Mouse (Mus musculus): Measurements from ENCODE around the gene Tmem39a. TPM values are rescaled to one million over a fixed set of nuclear protein-coding genes. Genes with fewer than 3 reads are reported as not detected.

The Tmem39a gene
- polyA plus RNA-seq, 1 experiment from 2014 or later: 29.3 TPM

DNA sequence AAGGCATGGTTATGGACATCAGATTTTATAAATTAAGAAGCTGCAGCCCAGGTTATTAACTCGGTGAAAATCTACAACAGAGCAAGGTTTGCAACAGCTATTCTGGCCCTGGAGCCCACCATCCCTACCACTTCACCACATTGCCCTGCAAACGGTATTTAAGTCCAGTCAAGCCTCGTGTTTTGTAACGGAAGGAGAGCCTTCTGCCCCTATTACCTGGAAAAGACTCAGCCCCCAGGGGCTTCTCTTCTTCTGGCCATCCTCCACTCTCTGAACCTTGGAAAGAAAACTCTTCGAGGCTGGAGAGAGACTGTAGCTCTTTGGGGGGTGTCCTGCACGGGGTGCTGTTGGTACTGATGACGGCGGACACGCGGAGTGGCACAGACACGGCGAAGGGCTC lies 50.2 kb downstream of the Tmem39a start:
- WGBS: 76% methylated on average over 12 of the region's 12 CpGs
- Histone ChIP-seq H3K36me3 (ENCODE audit: control insufficient read depth, insufficient read depth) (peaks cover 14% of the 10 kb centered on the region; the same call in 1 of the 2 replicates), H3K27me3 (replicated peaks; ENCODE audit: control insufficient read depth, insufficient read depth, low read length) (no peaks in the 10 kb centered on the region), H3K4me3 (ENCODE audit: low read depth, low read length) (no peak overlapping the region), H3K9ac (ENCODE audit: low read depth, low read length) (no peak overlapping the region), H3K27ac (ENCODE audit: low read depth, low read length) (no peak overlapping the region), H3K4me2 (replicated peaks; ENCODE audit: low read depth) (no peak overlapping the region), H3K9me3 (ENCODE audit: control insufficient read depth) (peaks cover 5% of the 10 kb centered on the region; the same call in 1 of the 2 replicates), H3K4me1 (replicated peaks; ENCODE audit: control insufficient read depth, insufficient read depth, low read length) (no peaks in the 10 kb centered on the region)
- no peak for TF ChIP-seq CTCF (IDR thresholded peaks at IDR 0.05; ENCODE audit: low read depth)
- ATAC-seq: no peak

DNA sequence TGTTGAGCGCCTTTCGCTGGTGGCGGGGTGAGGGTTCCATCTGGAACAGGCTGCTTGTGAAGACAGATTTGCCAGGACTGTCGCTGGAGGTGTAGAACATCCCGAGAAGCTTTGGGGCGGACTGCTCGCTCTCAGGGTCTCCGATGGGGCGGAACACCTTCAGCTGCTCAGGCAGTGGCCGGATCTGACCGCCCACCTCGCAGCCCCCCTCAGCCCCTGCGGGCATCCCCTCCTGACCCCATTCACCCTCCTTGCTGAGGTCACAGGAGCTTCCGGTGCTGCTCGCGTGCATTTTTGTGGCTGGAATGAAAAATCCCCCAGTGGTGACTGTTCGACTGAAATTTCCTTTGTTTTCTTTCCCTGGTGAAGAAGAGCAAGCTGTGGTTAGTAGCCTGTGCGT lies 50.6 kb downstream of the Tmem39a start:
- Histone ChIP-seq H3K4me1 (replicated peaks; ENCODE audit: control insufficient read depth, insufficient read depth, low read length) (no peaks in the 10 kb centered on the region), H3K27me3 (replicated peaks; ENCODE audit: control insufficient read depth, insufficient read depth, low read length) (no peaks in the 10 kb centered on the region), H3K36me3 (ENCODE audit: control insufficient read depth, insufficient read depth) (peaks cover 14% of the 10 kb centered on the region; the same call in 1 of the 2 replicates), H3K4me3 (ENCODE audit: low read depth, low read length) (no peak overlapping the region), H3K9ac (ENCODE audit: low read depth, low read length) (no peak overlapping the region), H3K27ac (ENCODE audit: low read depth, low read length) (no peak overlapping the region), H3K9me3 (ENCODE audit: control insufficient read depth) (peaks cover 5% of the 10 kb centered on the region; the same call in 1 of the 2 replicates), H3K4me2 (replicated peaks; ENCODE audit: low read depth) (no peak overlapping the region)
- ATAC-seq: no peak
- TF ChIP-seq CTCF (IDR thresholded peaks at IDR 0.05; ENCODE audit: low read depth): no peak
- 65% methylated on average over 18 of the region's 18 CpGs for WGBS

DNA sequence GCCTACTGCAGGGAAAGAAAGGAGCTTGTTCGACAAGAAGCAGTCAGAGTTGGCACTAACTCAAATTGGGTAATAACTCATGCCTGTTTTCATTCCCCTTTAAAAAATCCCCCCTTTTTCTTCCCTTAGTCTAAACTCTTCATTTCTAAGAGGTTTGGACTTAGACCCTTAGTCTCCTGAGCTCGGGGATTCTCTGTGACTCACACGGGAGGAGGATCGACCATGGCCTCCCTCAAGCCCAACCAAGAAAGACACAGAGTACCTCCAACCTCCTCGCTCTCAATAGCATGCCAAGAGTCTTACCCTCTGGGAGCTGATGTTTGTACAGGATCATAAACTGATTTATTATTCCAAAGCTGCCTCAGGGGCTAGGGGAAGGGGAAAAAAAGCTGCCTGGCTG lies 54.1 kb downstream of the Tmem39a start:
- no peak for ATAC-seq
- H3K4me3 ChIP-seq (ENCODE audit: low read depth, low read length): no peak overlapping the region
- 39% methylated on average over 5 of the region's 5 CpGs for WGBS
- peaks cover 14% of the 10 kb centered on the region; the same call in 1 of the 2 replicates for H3K36me3 ChIP-seq (ENCODE audit: control insufficient read depth, insufficient read depth)
- TF ChIP-seq CTCF (IDR thresholded peaks at IDR 0.05; ENCODE audit: low read depth): no peak
- H3K9ac ChIP-seq (ENCODE audit: low read depth, low read length): no peak overlapping the region
- H3K9me3 ChIP-seq (ENCODE audit: control insufficient read depth): peaks cover 5% of the 10 kb centered on the region; the same call in 1 of the 2 replicates
- no peak overlapping the region for H3K4me2 ChIP-seq (replicated peaks; ENCODE audit: low read depth)
- no peak overlapping the region for H3K27ac ChIP-seq (ENCODE audit: low read depth, low read length)
- no peaks in the 10 kb centered on the region for H3K27me3 ChIP-seq (replicated peaks; ENCODE audit: control insufficient read depth, insufficient read depth, low read length)
- H3K4me1 ChIP-seq (replicated peaks; ENCODE audit: control insufficient read depth, insufficient read depth, low read length): no peaks in the 10 kb centered on the region

DNA sequence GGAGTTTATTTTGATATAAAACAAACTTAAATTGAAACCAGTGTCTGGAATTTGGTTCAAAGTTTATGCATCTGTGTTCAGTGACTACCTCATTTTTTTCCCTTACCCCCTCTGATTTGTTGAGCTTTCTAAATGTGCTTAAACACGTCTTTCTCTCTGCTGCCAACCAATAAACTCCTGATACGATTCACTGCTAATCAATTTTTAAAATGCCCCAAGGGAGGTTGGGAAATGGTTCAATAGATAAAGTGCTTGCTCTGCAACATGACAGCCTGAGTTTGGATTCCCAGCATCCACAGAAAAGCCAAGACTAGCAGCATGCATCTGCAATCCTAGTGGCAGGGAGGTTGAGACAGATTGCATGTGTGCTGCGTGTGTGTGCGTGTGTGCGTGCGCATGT lies 55.1 kb downstream of the Tmem39a start:
- Histone ChIP-seq H3K27ac (ENCODE audit: low read depth, low read length) (no peak overlapping the region), H3K36me3 (ENCODE audit: control insufficient read depth, insufficient read depth) (peaks cover 14% of the 10 kb centered on the region; the same call in 1 of the 2 replicates), H3K4me3 (ENCODE audit: low read depth, low read length) (no peak overlapping the region), H3K4me2 (replicated peaks; ENCODE audit: low read depth) (no peak overlapping the region), H3K27me3 (replicated peaks; ENCODE audit: control insufficient read depth, insufficient read depth, low read length) (no peaks in the 10 kb centered on the region), H3K4me1 (replicated peaks; ENCODE audit: control insufficient read depth, insufficient read depth, low read length) (no peaks in the 10 kb centered on the region), H3K9me3 (ENCODE audit: control insufficient read depth) (peaks cover 5% of the 10 kb centered on the region; the same call in 1 of the 2 replicates), H3K9ac (ENCODE audit: low read depth, low read length) (no peak overlapping the region)
- ATAC-seq: no peak
- 90% methylated on average over 6 of the region's 6 CpGs for WGBS
- no peak for TF ChIP-seq CTCF (IDR thresholded peaks at IDR 0.05; ENCODE audit: low read depth)

DNA sequence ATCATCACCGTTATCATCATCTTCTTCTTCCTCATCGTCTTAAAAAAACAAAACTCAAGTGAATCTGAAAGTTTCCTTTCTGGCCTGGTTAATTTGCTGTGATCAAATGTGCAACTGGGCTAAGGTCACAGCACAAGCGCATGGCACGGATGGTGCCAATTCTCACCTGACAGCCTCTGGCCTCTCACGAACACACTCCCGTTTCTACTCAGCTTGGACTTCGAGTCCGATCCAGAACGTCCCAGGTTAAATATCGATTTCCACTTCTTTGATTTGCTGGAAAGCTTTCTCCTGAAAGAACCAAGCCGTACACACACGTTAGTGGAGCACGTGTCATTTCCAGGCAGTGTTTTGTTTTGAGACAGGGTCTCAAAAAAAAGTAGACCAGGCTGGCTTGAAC lies 59.5 kb downstream of the Tmem39a start:
- Histone ChIP-seq H3K27me3 (replicated peaks; ENCODE audit: control insufficient read depth, insufficient read depth, low read length) (no peaks in the 10 kb centered on the region), H3K9ac (ENCODE audit: low read depth, low read length) (no peak overlapping the region), H3K4me2 (replicated peaks; ENCODE audit: low read depth) (no peak overlapping the region), H3K4me3 (ENCODE audit: low read depth, low read length) (no peak overlapping the region), H3K36me3 (ENCODE audit: control insufficient read depth, insufficient read depth) (no peaks in the 10 kb centered on the region), H3K9me3 (ENCODE audit: control insufficient read depth) (no peaks in the 10 kb centered on the region), H3K4me1 (replicated peaks; ENCODE audit: control insufficient read depth, insufficient read depth, low read length) (no peaks in the 10 kb centered on the region), H3K27ac (ENCODE audit: low read depth, low read length) (no peak overlapping the region)
- ATAC-seq: no peak
- TF ChIP-seq CTCF (IDR thresholded peaks at IDR 0.05; ENCODE audit: low read depth): no peak
- 95% methylated on average over 13 of the region's 13 CpGs for WGBS

DNA sequence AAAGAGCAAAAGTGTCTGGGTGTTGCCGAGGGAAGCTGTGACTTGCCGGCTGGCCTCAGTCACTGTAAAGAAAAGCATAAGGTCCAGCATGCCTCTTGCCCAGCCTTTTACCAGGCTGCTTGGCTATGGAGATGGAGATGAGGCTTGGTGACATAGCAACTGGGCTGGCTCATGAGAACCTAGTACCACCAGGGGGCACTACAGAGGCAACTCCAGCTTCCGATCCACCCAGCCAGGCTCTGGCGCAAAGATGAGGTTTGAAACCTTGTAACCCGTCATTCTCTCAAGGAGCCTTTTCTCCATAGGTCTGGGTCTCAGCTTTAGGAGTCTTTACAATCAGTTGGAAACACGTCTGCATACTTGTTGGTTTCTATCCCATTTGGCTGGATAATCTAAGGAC lies 60.6 kb downstream of the Tmem39a start:
- Histone ChIP-seq H3K9ac (ENCODE audit: low read depth, low read length) (no peak overlapping the region), H3K4me3 (ENCODE audit: low read depth, low read length) (no peak overlapping the region), H3K4me1 (replicated peaks; ENCODE audit: control insufficient read depth, insufficient read depth, low read length) (no peaks in the 10 kb centered on the region), H3K36me3 (ENCODE audit: control insufficient read depth, insufficient read depth) (no peaks in the 10 kb centered on the region), H3K27me3 (replicated peaks; ENCODE audit: control insufficient read depth, insufficient read depth, low read length) (no peaks in the 10 kb centered on the region), H3K27ac (ENCODE audit: low read depth, low read length) (no peak overlapping the region), H3K4me2 (replicated peaks; ENCODE audit: low read depth) (no peak overlapping the region), H3K9me3 (ENCODE audit: control insufficient read depth) (no peaks in the 10 kb centered on the region)
- TF ChIP-seq CTCF (IDR thresholded peaks at IDR 0.05; ENCODE audit: low read depth): peak; percentile 91
- ATAC-seq: no peak
- 22% methylated on average over 6 of the region's 6 CpGs for WGBS
